Comparison of ENCODE assay signal across 25 mouse cellular contexts in genomic region chr12:54959569-54959968, GRCm38 (mm10). TPM values are rescaled to one million over a fixed set of nuclear protein-coding genes. Genes with fewer than 3 reads are reported as not detected.
A peak's percentile ranks its signal among the peaks of the same experiment; 100 is the strongest.
DNase-seq lines count a peak whose midpoint lies in the region; ATAC-seq and TF ChIP-seq lines count a peak whose summit lies in the region.
"Had no signal": no experiment of that assay in that cellular context is flagged by ENCODE, and none has a peak within 500 bp of the region (broad histone marks: within the 10 kb centered on the region; RNA-seq: fewer than 3 reads in every experiment).

No protein-coding gene starts in this region.

- no peak overlapping the region for H3K9ac ChIP-seq in lung, postnatal 0 days (replicated peaks; ENCODE audit: low read depth)
- H3K9ac ChIP-seq in forebrain, embryonic 16.5 days (replicated peaks; ENCODE audit: low read depth, low read length) = no peak overlapping the region
- H3K9ac ChIP-seq: forebrain, embryonic 15.5 days; hindbrain, embryonic 15.5 days; lung, embryonic 14.5 days had no signal

- peaks cover 2% of the 10 kb centered on the region; the same call in 1 of the 2 replicates for H3K4me1 ChIP-seq in lung, adult 2 months (ENCODE audit: control insufficient read depth, insufficient read depth, low read length)
- peaks cover 3% of the 10 kb centered on the region; the same call in 1 of the 2 replicates for H3K4me1 ChIP-seq in lung, postnatal 0 days (ENCODE audit: insufficient read depth, low read depth, low read length)
- H3K4me1 ChIP-seq in forebrain, embryonic 16.5 days (replicated peaks; ENCODE audit: control insufficient read depth, insufficient read depth, low read length) = no peaks in the 10 kb centered on the region
- H3K4me1 ChIP-seq: embryonic facial prominence, embryonic 10.5 days; forebrain, embryonic 15.5 days; hindbrain, embryonic 15.5 days; limb, embryonic 10.5 days had no signal

- DNase-seq in adrenal gland, adult 8-10 months = peak; percentile 18
- no peak for DNase-seq in adrenal gland, postnatal 25 days
- peak; percentile 31 to 53 for DNase-seq in lung, adult 18-20 months
- no peak for DNase-seq in lung, adult 2 months
- peak; percentile 78 for DNase-seq in lung, postnatal 0 days (ENCODE audit: low spot score)
- DNase-seq in skeletal muscle tissue, adult 2 months (ENCODE audit: low read depth, low spot score) = peak; percentile 12
- DNase-seq in thymus, postnatal 14 days = no peak
- DNase-seq: cerebellum, postnatal 25 days; heart, adult 2 months; kidney, postnatal 10 days; lung, embryonic 14.5 days; thymus, adult 18-20 months had no signal

- peak; percentile 54; the same call in 1 of the 2 replicates for ATAC-seq in lung, postnatal 0 days
- no peak for ATAC-seq in forebrain, embryonic 16.5 days
- ATAC-seq: forebrain, embryonic 15.5 days; intestine, postnatal 0 days had no signal

- no peaks in the 10 kb centered on the region for H3K9me3 ChIP-seq in lung, postnatal 0 days (ENCODE audit: low read length)
- no peaks in the 10 kb centered on the region for H3K9me3 ChIP-seq in forebrain, embryonic 16.5 days (ENCODE audit: control insufficient read depth, low read length)
- H3K9me3 ChIP-seq: embryonic facial prominence, embryonic 10.5 days; forebrain, embryonic 15.5 days; hindbrain, embryonic 15.5 days; limb, embryonic 10.5 days had no signal

- no peak for TF ChIP-seq POLR2A in lung, adult 2 months (IDR thresholded peaks at IDR 0.05; ENCODE audit: borderline replicate concordance, extremely low read depth, low read depth, low read length)

- peak; percentile 66; the same call in 1 of the 2 replicates for TF ChIP-seq EP300 in lung, postnatal 0 days (IDR thresholded peaks at IDR 0.05)

- no peak overlapping the region for H3K4me2 ChIP-seq in lung, postnatal 0 days (replicated peaks; ENCODE audit: low read depth, low read length)
- H3K4me2 ChIP-seq in forebrain, embryonic 16.5 days (ENCODE audit: low read length) = no peak overlapping the region
- H3K4me2 ChIP-seq: forebrain, embryonic 15.5 days; hindbrain, embryonic 15.5 days; lung, embryonic 14.5 days; midbrain, embryonic 11.5 days had no signal

- H3K27me3 ChIP-seq in lung, postnatal 0 days (replicated peaks; ENCODE audit: insufficient read depth, low read length) = no peaks in the 10 kb centered on the region
- H3K27me3 ChIP-seq in forebrain, embryonic 16.5 days (replicated peaks; ENCODE audit: control insufficient read depth, insufficient read depth, low read length) = no peaks in the 10 kb centered on the region
- H3K27me3 ChIP-seq: forebrain, embryonic 15.5 days; hindbrain, embryonic 15.5 days had no signal

- H3K4me3 ChIP-seq in lung, adult 2 months (replicated peaks; ENCODE audit: extremely low read depth, low read depth, low read length) = no peak overlapping the region
- no peak overlapping the region for H3K4me3 ChIP-seq in lung, postnatal 0 days (ENCODE audit: low read depth, low read length)
- H3K4me3 ChIP-seq in forebrain, embryonic 16.5 days (replicated peaks; ENCODE audit: low read length) = no peak overlapping the region
- H3K4me3 ChIP-seq: embryonic facial prominence, embryonic 10.5 days; forebrain, embryonic 15.5 days; heart, adult 2 months; hindbrain, embryonic 15.5 days; left cerebral cortex, adult 2 months; limb, embryonic 10.5 days; myocyte had no signal

- no peak overlapping the region for H3K27ac ChIP-seq in lung, postnatal 0 days (ENCODE audit: low read length)
- H3K27ac ChIP-seq in forebrain, embryonic 16.5 days (ENCODE audit: low read length) = no peak overlapping the region
- H3K27ac ChIP-seq: embryonic facial prominence, embryonic 10.5 days; forebrain, embryonic 15.5 days; heart, adult 2 months; hindbrain, embryonic 15.5 days; left cerebral cortex, adult 2 months; limb, embryonic 10.5 days had no signal

- TF ChIP-seq CTCF in lung, adult 2 months (IDR thresholded peaks at IDR 0.05; ENCODE audit: insufficient read depth, low read length) = no peak
- TF ChIP-seq CTCF in lung, postnatal 0 days (IDR thresholded peaks at IDR 0.05) = no peak

- no peaks in the 10 kb centered on the region for H3K36me3 ChIP-seq in lung, postnatal 0 days (ENCODE audit: insufficient read depth, low read length)
- H3K36me3 ChIP-seq in forebrain, embryonic 16.5 days (ENCODE audit: control insufficient read depth, insufficient read depth) = no peaks in the 10 kb centered on the region
- H3K36me3 ChIP-seq: forebrain, embryonic 15.5 days; hindbrain, embryonic 15.5 days had no signal

- WGBS in lung, adult 2 months = 21% methylated on average over 2 of the region's 2 CpGs
- WGBS in lung, postnatal 0 days = 27% methylated on average over 2 of the region's 2 CpGs
- 74% methylated on average over 2 of the region's 2 CpGs for WGBS in forebrain, embryonic 16.5 days

RNA-seq across cellular contexts. Expression of gene Gm20403, which starts 26.8 kb away (rescaled TPM):
- not detected for total RNA-seq in adrenal gland, adult 8-10 months (2022)
- total RNA-seq in adrenal gland, postnatal 25 days (2021) = not detected in 2 replicates
- polyA plus RNA-seq in lung, adult 2 months (2012; rRNA removed) = not detected in 2 replicates
- polyA plus RNA-seq in lung, postnatal 0 days (2015; fragmentation: Nextera tagmentation; extraction: Ambion mirVana) = not detected in 2 replicates
- polyA plus RNA-seq in forebrain, embryonic 16.5 days (2015; fragmentation: Nextera tagmentation; extraction: Ambion mirVana) = not detected in 2 replicates
- total RNA-seq: gastrocnemius, adult 18-20 months; heart, adult 2 months; heart, postnatal 10 days; layer of hippocampus, adult 8-10 months; left cerebral cortex, adult 2 months had no signal
- polyA plus RNA-seq: embryonic facial prominence, embryonic 10.5 days; forebrain, embryonic 15.5 days; heart, adult 2 months; hindbrain, embryonic 15.5 days; intestine, postnatal 0 days; limb, embryonic 10.5 days; lung, embryonic 14.5 days; midbrain, embryonic 11.5 days; small intestine, adult 2 months had no signal

RNA-seq across cellular contexts. Expression of gene Baz1a, which starts 54.6 kb away (rescaled TPM):
- total RNA-seq in adrenal gland, adult 8-10 months (2022) = 10 to 100 TPM; 10.4 to 17.8 (median 14.6) TPM
- total RNA-seq in adrenal gland, postnatal 25 days (2021) = 23.6 and 28.0 TPM in 2 replicates
- 2.7 and 5.5 TPM in 2 replicates for polyA plus RNA-seq in lung, adult 2 months (2012; rRNA removed)
- 17.5 and 20.7 TPM in 2 replicates for polyA plus RNA-seq in lung, postnatal 0 days (2015; fragmentation: Nextera tagmentation; extraction: Ambion mirVana)
- 12.1 and 18.0 TPM in 2 replicates for polyA plus RNA-seq in forebrain, embryonic 16.5 days (2015; fragmentation: Nextera tagmentation; extraction: Ambion mirVana)

Comparison
In these comparisons a context has a peak if more than half of its experiments do, and no peak if none do; other contexts are left out.
1. DNase-seq: peak in adrenal gland, adult 8-10 months (single experiment), lung, adult 18-20 months (2 of 2), lung, postnatal 0 days (single experiment) and skeletal muscle tissue, adult 2 months (single experiment); none in adrenal gland, postnatal 25 days (single experiment), lung, adult 2 months (single experiment) and thymus, postnatal 14 days (single experiment).